Mouse (Mus musculus): ENCODE measurements around the gene Lmna.

Lmna gene

GRCm38 (mm10) chr3:88442488-88442887, 67.3 kb downstream of the Lmna start:
- no peak for DNase-seq

- DNase-seq = no peak
Observed at GRCm38 (mm10) chr3:88440500-88441381, 69.0 kb downstream of the Lmna start.

- DNase-seq = no peak
Observed at GRCm38 (mm10) chr3:88439582-88439981, 70.2 kb downstream of the Lmna start.

DNA sequence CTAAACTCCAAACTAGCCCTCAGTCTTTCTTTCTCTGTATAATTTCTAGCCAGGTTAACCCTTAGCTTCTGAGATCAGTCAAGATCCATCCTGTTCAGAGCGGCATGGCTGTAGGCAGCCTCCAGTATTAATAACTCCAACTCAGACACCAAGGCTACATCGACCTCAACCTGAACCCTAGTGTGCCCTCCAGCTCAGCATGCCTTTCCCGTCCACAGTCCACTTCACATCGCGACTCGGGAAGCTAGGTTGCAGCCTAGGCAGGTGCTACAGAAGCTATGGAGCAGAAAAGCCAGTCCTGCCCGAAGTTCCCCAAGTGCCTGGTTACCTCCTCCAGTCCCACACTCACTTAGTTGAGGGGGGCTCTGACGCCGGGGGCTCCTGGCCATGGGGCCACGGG, 72.3 kb downstream of the Lmna start:
- DNase-seq = no peak

- DNase-seq = peak; percentile 58
Observed at GRCm38 (mm10) chr3:88436395-88437201, 73.2 kb downstream of the Lmna start.

DNA sequence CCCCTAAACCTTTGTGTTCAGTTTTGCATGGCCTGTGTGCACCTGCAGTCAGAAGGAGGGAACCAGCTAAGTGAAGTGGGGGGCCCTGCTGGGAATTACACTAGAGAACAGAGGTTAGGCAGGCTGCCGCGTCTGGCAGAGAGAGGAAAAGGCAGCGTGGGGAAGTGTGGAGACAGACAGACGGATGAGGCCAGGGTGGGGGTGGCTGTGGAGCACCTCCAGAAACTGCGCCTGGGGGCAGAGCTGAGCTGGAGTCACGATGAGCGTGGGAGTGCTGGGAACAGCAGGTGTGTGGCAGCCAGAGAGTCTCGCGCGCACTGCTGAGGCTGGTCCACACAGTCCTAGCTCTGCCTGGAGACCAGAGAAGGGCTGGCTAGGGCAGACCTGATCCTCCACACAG, 74.2 kb downstream of the Lmna start:
- DNase-seq = peak; percentile 84
